Mouse (Mus musculus) mature B cell (primary cell): ENCODE results near the gene Zfp986.
"Not testable (repeated sequence)": the region's sequence is repeated elsewhere in the genome, so short reads cannot be mapped to it uniquely, and the experiment has no call there.

ENCODE experiments used
- in situ Hi-C: fragments of 300-500 bp; cut with MboI; formaldehyde crosslinking; loops from 2 replicates; pipeline ENCODE4 v1.14.3; 2019

Zfp986 gene

DNA sequence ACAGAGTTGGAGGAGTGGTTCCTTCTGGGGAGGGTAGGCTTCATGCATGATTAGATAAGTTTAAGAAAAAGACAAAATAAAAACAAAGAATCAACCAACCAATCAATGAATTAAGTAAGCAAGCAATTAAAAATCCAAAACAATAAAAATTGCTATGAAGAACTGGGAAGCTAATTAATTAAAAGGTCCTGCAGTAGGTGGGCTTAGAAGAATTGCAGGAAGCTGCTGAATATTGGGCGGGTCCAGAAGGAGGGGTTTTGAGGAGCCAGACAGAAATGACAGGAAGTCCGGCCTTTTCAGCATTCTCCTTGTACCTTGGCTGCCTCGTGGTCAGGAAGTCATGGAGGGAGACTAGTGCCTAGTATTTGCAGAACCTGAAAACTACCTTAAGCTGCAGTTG lies at the start of gene Zfp986:
Zfp986 (plus strand) TSS at position 301 of the 400 bp plus-strand sequence.
- in situ Hi-C loops = not testable (repeated sequence)

DNA sequence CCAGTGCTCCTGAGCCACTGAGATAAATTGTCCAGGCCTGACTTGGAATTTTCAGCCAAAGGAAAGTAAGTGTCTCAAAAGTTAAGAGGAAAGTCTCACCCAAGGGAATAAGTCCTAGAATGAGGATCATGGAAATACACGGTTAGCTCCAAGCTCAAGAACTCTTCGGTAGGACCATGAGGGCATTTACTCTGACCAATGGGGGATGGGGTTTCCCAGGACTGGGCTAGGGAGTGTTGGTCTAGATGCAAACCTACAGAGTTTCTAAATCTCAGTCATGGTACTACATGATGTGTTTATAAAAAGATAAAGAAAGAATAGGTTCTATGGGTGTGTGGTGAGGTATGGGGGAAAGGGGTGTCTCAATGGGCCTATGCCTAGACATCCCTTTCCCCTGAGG lies 48.6 kb upstream of the Zfp986 start:
- in situ Hi-C loops = not testable (repeated sequence)

DNA sequence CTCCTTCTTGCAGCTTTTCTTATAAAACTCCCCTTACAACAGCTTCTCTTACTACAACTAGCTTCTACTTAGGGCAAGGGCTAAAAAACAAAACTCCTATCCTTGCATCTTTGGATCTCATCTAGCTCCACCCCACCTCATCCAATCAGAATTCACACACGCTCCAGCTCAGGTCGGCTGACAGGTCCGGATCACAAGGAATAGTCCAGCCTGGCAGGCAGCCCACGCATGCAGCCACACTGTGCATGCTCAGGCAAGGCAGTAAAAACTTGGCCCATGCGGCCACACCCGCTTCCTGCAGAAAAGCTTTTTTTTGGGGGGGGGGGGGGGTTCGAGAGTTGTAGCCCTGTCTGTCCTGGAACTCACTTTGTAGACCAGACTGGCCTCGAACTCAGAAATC lies 43.0 kb upstream of the Zfp986 start:
- in situ Hi-C loops = not testable (repeated sequence)

DNA sequence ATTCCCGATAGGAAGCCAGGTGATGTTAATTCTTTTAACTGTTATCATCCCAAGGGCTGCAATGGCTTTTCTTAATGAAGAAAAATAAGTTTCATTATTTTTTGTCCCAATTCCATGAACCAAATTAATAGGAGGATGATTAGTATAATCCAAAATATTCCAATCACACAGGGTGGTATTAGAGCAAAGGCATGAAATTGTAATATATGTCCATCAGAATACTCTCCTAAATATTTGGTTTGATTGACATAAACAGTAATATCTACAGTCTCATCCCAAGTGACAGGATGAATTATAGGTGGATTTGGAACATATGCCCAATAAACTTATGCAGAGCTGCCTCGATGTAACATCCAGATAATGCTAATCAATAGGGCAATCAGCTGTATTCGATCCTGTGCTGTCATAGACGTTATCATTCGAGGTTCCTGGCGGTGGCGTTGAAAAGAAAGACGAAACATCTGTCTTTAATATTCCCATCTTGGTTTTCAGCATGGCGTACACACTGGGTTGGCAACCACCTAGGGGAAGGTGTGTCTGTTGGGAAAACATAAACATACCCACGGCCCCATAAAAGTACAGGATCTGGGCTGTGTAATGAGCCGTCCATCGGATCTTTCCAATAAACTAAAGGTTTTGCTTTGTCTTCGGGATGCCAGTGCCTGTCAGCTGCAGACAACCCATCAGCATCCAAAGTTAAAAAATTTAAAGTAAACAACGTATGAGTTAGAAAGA lies 37.1 kb upstream of the Zfp986 start:
- in situ Hi-C loops = not testable (repeated sequence)

DNA sequence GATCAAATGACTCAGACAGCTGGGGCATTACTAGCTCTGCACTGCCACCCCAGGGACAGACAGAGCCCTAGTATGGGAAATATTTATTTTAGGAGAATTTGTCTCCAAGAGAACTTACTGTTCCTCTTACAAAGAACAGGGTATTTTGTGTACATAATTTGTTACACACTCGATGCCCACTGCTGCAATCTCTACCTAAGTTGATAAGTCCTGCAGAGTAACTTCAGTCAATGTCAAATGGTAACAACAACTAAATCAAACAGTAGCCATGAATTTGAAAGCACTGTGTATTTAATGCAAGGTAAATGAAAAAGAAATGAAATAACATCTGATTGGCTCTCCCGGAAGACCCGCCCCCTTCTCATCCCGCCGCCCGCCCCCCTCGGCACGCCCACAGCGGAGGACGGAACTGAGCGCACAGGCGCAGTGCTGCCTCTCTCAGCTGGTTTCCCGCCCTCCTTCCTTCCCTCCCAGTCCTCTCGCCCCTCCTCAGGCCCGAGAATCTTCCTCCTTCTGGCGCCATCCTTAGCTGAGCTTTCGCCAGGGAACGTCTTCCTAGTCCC lies 32.2 kb upstream of the Zfp986 start:
- in situ Hi-C loops = not testable (repeated sequence)

DNA sequence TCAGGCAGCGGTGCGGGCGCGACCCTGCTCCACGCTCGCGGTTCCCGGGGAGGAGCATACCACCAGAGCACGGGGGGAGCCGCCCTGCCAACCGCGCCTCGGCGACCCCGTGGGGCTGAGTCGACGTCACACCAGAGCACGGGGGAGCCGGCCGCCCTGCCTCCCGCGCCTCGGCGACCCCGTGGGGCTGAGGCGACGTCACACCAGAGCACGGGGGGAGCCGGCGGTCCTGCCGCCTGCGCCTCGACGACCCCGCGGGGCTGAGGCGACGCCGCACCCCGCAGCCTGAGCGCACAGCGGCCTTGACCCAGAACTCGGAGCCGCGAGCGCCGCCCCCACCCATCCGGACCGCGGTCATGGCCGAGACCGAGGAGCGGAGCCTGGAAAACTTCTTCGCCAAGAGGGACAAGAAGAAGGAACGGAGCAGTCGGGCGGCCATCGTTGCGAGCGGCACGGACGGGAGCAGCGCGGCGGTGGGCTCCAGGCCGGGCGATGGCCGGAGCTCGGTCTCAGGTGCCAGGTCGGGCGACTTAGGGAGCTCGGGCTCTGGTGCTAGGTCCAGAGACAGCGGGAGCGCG lies 31.6 kb upstream of the Zfp986 start:
- in situ Hi-C loops = not testable (repeated sequence)

DNA sequence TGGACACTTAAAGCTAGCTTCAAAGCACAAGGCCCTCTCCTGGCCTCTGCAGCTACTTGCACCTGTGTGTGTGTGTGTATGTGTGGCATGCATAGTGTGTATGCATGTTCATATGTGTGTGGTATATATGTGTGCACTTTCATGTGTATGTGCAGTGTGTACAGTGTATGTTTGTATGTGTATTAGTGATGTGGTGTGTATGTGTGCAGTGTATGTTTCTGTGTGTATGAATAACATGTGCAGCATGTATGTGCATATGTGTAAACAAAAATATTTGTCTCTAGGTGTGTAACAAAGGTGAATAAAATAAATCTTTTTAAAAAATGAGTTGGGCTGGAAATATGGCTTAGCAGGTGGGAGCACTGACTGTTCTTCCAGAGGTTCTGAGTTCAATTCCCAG lies 21.8 kb upstream of the Zfp986 start:
- in situ Hi-C loops = not testable (repeated sequence)

DNA sequence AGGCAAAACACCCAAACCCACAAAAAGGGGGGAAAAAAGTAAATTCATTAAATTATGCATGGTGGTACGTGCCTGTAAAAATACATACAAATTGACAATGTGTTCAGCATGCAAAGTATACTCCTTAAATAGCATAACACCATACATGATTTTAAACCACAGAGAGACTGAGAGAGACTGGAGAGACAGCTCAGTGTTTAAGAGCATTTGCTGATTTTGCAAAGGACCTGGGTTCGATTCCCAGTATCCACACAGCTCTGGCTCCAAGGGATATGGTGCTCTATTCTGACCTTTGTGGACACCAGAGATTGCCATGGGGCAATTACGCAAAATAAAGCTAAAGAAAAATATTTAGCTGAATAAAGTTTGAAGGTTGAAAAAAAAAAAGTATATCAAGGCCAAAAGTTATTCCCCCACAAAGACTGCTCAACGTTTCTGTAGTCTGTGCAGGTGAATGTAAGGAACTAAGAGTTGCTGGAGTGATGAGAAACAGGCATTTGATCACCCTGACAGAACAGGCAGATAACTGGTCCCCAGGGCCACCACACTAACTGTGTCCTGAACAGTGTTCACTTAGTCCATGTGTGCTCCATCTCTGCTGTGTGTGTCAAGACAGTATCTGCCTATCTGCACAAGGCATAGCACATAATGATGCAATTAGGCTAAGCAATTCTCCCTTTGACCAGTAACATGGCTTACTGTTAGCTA lies 20.3 kb upstream of the Zfp986 start:
- in situ Hi-C loops = not testable (repeated sequence)

DNA sequence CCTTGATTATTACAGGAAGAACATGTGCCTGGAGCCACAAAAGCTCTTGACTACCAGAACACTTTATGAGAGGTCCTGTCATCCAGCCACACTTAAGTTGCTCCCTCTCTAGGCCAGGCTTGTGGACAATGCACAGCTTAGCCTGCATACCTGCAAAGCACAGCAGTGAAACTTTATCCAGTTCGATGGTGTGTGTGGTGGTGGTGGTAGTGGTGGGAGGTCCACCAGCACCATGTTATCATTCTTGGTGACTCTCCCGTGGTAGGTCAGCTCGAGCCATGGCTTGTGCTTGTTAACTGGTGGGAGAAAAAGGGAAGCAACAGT lies 19.7 kb upstream of the Zfp986 start:
- in situ Hi-C loops = not testable (repeated sequence)

DNA sequence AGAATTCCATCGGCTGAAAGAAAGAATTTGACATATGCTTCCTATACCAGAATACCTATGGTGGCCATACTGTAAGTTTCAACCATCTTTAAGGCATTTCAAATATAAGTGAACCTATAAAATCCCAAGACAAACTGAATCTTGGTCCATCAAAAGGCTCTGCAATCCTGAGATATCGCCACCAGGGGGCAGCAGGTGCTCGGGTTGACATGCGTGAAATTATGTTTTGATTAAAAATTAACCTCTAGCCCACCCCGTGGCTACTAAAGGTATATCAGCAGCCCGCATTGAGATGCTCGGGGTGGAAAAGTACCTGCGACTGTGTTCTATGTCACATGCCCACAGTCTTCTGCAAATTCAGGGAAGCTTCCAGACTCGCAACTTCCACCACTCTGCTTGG lies 17.2 kb upstream of the Zfp986 start:
- in situ Hi-C loops = not testable (repeated sequence)

DNA sequence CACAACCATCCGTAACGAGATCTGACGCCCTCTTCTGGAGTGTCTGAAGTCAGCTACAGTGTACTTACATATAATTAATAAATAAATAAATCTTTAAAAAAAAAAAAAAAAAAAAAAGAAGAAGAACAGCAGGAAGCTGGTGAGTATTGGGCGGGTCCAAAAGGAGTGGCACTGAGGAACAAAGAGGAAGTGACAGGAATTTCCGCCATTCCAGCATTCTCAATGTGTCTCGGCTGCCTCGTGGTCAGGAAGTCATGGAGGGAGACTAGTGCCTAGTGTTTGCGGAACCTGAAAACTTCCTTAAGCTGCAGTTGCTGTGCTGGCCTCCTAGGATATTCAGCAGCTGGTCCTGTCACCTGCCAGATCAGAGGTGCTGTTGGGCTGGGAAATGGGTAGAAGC lies 4.7 kb upstream of the Zfp986 start:
- in situ Hi-C loops = not testable (repeated sequence)
